Mouse (Mus musculus) spleen, adult 2 months (tissue): ENCODE measurements around the gene Gclm. TPM values are rescaled to one million over a fixed set of nuclear protein-coding genes. Genes with fewer than 3 reads are reported as not detected.
"Not testable (repeated sequence)": the region's sequence is repeated elsewhere in the genome, so short reads cannot be mapped to it uniquely, and the experiment has no call there.

Experiments
- DNase-seq, 2 experiments: peaks; one replicate each; pipeline versions ENCODE4 v3.0.0 to v3.0.0-alpha.2; 2012 to 2021; ENCODE audit warnings: low spot score in 2 of 2, low read depth in 1 of 2
- H3K27ac ChIP-seq: fragments of 200-500 bp; 2 replicates; pipeline ENCODE4 v1.5.1; 2012; ENCODE audit warnings: low read length, inconsistent platforms; ENCODE audit not compliant: insufficient read depth
- H3K27me3 ChIP-seq: fragments of 200-500 bp; 2 replicates; pipeline ENCODE4 v1.6.1; 2012; ENCODE audit warnings: mild to moderate bottlenecking, moderate library complexity, low read length, inconsistent platforms; ENCODE audit not compliant: control insufficient read depth, insufficient read depth
- H3K36me3 ChIP-seq: fragments of 200-500 bp; 2 replicates; pipeline ENCODE4 v1.6.1; 2012; ENCODE audit warnings: mild to moderate bottlenecking, low read length, inconsistent platforms; ENCODE audit not compliant: control insufficient read depth, insufficient read depth
- H3K4me1 ChIP-seq: fragments of 200-500 bp; 2 replicates; pipeline ENCODE4 v1.6.1; 2011; ENCODE audit warnings: inconsistent platforms; ENCODE audit not compliant: control insufficient read depth, insufficient read depth, insufficient read length
- H3K4me3 ChIP-seq: fragments of 200-500 bp; 2 replicates; pipeline ENCODE4 v1.5.1; 2011; ENCODE audit warnings: mild to moderate bottlenecking, inconsistent platforms; ENCODE audit not compliant: insufficient read depth, insufficient read length; ENCODE audit errors: extremely low read depth
- CTCF ChIP-seq: fragments of 200-500 bp; IDR thresholded peaks from 2 replicates; pipeline ENCODE4 v1.5.1; 2011; ENCODE audit warnings: mild to moderate bottlenecking, inconsistent platforms; ENCODE audit not compliant: insufficient read depth, insufficient read length, insufficient replicate concordance; ENCODE audit errors: extremely low read depth
- POLR2A ChIP-seq: fragments of 200-500 bp; IDR thresholded peaks from 2 replicates; pipeline ENCODE4 v1.6.1; 2011; ENCODE audit warnings: low read depth, low read length, inconsistent platforms
- WGBS: fragments of 180-500 bp; shearing (Covaris S2); methylation state at CpG from one replicate; pipeline ENCODE4 v1.1.7; 2018; 5-methylcytosine and 5-hydroxymethylcytosine counted together
- polyA plus RNA-seq: library from polyadenylated mRNA; depleted of rRNA; stranded (reverse); fragments of >200 nt; gene quantifications from 2 replicates; pipeline ENCODE4 v1.2.3, GENCODE M21; 2012

The Gclm gene
- polyA plus RNA-seq, 1 experiment, result 89.3 TPM

DNA sequence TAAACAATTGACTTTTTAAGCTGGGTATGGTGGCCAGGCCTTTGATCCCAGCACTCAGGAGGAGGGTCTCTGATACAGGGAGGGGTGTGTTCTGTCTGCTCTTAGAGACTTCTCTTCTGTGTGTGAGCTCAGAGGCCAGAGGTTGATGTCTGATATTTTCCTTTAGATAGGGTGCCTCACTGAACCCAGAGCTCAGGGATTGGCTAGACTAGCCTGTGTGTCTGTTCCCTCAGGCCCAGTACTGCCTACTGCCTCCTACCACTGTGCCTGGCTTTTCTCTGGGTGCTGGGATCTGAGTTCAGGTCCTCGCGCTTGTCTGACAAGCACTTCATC, 2.4 kb downstream of the Gclm start:
- 78% methylated on average over 2 of the region's 2 CpGs for WGBS
- Histone ChIP-seq H3K27me3 (no peaks in the 10 kb centered on the region), H3K36me3 (no peaks in the 10 kb centered on the region), H3K27ac (no peak overlapping the region; the same call in 1 of the 2 replicates), H3K4me3 (no peak overlapping the region; the same call in 1 of the 2 replicates), H3K4me1 (no peaks in the 10 kb centered on the region; the same call in 1 of the 2 replicates)
- no peak for TF ChIP-seq CTCF
- no peak for TF ChIP-seq POLR2A
- no peak for DNase-seq

DNA sequence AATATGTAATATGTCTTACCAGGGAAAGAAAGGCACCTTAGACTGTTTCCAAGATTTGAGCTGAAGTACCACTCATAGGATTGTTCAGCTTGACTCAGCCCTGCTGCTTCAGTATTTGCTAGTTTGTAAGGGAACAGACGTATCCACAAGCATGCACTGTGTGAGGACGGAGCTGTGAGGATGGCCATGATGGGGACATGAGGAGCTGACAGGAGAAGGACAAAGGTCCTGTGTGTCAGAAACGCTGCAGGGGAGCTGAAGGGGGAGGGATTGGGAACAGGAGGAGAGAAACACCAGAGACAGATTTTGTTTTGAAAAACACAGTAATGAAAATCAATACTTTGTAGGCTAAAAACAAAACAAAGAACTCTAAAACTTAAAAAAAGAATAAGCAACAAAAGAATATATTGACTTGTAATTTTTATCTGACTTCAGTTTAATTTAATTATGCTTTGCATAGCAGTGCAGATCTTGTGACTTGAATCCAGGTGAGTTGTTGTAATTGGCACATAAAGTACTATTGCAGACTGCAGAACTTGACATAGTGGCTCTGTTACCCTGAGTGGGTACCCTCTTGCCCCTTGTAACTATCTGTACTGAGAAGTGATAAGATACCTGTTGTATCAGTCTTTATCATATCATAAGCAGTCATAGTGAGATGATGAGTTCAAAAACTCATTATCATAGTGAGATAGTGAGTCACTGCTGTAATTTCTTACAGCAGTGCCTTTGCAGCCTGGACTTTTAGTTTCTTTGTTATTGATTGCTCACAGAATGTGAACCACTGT, 7.3 kb downstream of the Gclm start:
- Histone ChIP-seq H3K36me3 (no peaks in the 10 kb centered on the region), H3K4me1 (no peaks in the 10 kb centered on the region), H3K27me3 (no peaks in the 10 kb centered on the region), H3K4me3 (no peak overlapping the region), H3K27ac (no peak overlapping the region)
- 93% methylated on average over 3 of the region's 3 CpGs for WGBS
- TF ChIP-seq CTCF (no peak), POLR2A (no peak)
- no peak for DNase-seq

DNA sequence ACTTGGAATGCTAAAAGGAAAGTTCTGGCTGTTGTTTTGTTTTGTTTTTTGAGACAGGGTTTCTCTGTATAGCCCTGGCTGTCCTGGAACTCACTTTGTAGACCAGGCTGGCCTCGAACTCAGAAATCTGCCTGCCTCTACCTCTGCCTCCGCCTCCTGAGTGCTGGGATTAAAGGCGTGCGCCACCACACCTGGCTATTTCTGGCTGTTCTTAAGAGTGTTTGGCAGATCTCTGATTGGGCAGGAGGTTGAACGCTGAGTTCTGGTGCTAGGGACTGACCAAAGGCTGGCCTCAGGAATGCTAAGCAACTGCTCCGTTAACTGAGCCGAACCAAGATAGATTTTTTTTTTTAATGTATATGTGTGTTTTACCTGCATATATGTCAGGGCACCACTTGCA, 8.7 kb downstream of the Gclm start:
- not testable (repeated sequence) for H3K4me1 ChIP-seq, H3K27ac ChIP-seq, H3K27me3 ChIP-seq, H3K4me3 ChIP-seq, H3K36me3 ChIP-seq, DNase-seq
- 94% methylated on average over 7 of the region's 7 CpGs for WGBS

DNA sequence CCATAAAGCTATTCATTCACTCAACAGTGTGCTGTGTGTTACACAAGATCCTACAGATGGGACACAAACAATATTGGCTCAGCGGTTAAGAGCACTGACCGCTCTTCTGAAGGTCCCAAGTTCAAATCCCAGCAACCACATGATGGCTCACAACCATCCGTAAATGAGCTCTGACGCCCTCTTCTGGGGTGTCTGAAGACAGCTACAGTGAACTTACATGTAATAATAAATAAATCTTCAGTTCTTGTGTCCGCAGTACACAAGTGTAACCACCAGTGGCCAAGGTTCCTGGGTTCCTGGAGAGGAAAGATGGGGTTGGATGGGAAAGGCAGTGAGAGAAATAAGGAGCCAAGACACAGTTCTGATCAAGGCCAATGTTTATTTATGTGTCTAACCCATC, 24.6 kb downstream of the Gclm start:
- Histone ChIP-seq H3K4me1 (no peaks in the 10 kb centered on the region), H3K4me3 (no peak overlapping the region), H3K27me3 (no peaks in the 10 kb centered on the region), H3K27ac (no peak overlapping the region), H3K36me3 (peaks cover 4% of the 10 kb centered on the region)
- WGBS, result 89% methylated on average over 5 of the region's 5 CpGs
- no peak for TF ChIP-seq POLR2A
- no peak for TF ChIP-seq CTCF
- DNase-seq, result no peak

DNA sequence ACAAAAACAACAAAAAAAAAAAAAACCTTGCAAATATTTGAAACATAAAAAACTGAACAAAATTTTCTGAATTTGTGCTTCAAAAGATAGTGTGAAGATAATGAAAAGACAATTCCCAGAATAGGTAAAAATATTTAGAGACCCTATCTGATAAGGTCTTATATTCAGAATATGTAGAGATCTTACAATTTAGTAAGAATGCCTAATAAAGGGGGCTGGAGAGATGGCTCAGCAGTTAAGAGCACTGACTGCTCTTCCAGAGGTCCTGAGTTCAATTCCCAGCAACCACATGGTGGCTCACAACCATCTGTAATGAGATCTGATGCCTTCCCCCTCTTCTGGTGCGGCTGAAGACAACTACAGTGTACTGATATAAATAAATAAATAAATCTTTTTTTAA, 27.2 kb downstream of the Gclm start:
- H3K4me1 ChIP-seq, H3K27me3 ChIP-seq, H3K36me3 ChIP-seq, H3K27ac ChIP-seq, DNase-seq, H3K4me3 ChIP-seq: not testable (repeated sequence)
- 88% methylated on average over 1 of the region's 1 CpGs for WGBS

DNA sequence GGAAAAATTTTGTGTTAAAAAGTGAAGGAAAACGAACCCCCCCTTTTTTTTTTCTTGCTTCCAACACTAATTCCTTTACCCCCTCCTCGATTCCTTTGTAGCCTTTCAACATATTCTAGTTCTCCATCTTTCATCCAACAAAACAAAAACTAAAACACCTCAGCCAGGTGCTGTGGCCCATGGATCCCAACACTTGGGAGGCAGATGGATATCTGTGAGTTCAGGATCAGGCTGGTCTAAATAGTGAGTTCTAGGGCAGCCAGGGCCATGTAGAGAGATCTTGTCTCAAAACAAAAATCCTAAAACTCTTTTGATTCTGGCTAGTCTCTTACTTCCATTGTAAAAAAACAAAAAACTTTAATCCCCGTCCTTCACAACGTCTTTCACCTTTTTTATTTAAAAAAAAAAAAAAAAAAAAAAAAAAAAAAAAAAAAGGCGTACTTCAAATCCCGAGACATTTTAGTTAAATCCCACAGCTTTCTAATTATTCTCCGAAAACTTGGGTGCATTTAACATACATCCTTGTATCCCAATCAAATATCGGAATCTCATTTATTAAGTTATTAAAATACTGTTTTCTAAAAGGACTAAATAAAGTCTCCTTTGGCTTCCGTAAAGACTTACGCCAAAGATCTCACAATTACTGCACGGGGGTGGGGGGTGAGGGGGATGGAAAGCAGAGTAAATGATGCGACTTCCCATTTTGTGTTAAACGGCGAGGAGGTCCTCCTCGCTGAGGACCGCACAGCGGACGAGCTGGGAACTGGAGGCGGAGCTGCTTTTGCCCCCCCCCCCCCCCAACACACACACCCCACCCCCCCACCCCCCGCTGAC, 28.3 kb downstream of the Gclm start:
- Histone ChIP-seq H3K4me1 (0 out of 2 replicates have a peak, but pooled peaks cover 7% of the 10 kb centered on the region), H3K4me3 (peak overlapping the region; percentile 91), H3K27ac (peak overlapping the region; percentile 43; the same call in 1 of the 2 replicates), H3K36me3 (peaks cover 15% of the 10 kb centered on the region), H3K27me3 (no peaks in the 10 kb centered on the region)
- 9% methylated on average over 19 of the region's 20 CpGs for WGBS
- TF ChIP-seq CTCF (0 out of 2 replicates have a peak, but pooled peaks have one; percentile 13), POLR2A (no peak)
- no peak for DNase-seq

DNA sequence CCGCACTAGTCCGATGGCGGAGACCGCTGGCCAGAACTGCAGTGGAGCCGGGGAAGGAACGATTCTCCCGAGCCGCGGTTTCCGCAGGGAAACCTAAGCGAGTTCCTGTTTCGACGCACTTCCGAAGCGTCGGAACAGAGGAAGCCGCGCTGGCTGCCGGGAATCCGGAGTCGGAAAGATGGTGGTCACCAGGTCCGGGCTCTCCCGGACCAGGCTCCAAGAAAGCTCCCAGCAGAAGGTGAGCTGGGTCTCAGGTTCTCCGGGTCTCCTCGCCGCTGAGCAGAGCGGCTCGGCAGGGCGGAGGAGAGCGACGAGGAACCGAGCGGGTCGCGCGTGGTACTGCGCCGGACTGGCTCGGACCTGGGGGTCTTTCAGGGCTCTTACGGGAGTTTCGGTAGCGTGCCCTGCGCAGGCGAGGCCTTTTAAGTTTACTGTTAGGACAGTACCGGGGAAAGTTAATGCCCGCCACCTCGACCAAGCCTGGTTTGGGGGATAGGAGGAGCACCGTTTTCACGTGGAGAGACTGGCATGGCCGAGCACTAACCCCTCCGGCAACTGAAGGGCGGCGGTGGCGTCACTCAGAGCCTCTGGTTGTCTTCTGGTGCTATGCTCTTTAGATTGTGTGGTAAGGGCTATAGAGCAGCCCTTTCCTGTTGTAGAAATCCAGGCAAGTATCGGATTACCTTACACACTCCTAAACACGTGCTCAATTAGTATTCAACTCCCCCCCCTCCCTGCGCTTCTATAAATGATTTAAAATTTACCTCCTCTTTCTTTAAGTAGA, 29.1 kb downstream of the Gclm start, which contains the start of gene Dnttip2:
TSS of gene Dnttip2 (plus strand) at position 148 of the 784 bp plus-strand sequence.
- Histone ChIP-seq H3K27me3 (no peaks in the 10 kb centered on the region), H3K4me1 (0 out of 2 replicates have a peak, but pooled peaks cover 7% of the 10 kb centered on the region), H3K36me3 (peaks cover 21% of the 10 kb centered on the region), H3K4me3 (peak within 1 kb of the TSS; percentile 91), H3K27ac (peak within 1 kb of the TSS; percentile 77)
- WGBS, result under 1% methylated on average over 57 of the region's 57 CpGs
- DNase-seq, result peak; percentile 84 to 86
- TF ChIP-seq CTCF, result no peak
- TF ChIP-seq POLR2A, result peak; percentile 52
